Mouse (Mus musculus) right cerebral cortex, postnatal 36 days (tissue): ENCODE measurements around the gene Fam181a.

ENCODE experiments used
- DNase-seq, 2 experiments: peaks; one replicate each; pipeline ENCODE4 v3.0.0; 2022; ENCODE audit warnings: low spot score in 2 of 2, mixed read lengths in 1 of 2

The Fam181a gene

GRCm38 (mm10) chr12:103310744-103311267 is at the start of gene Fam181a:
Gene Fam181a, plus strand, starts transcription at chr12:103310975.
- no peak for DNase-seq

GRCm38 (mm10) chr12:103262017-103262865 is 48.5 kb upstream of the Fam181a start:
- DNase-seq: no peak

- DNase-seq: no peak
These were observed 44.2 kb upstream of the Fam181a start for GRCm38 (mm10) chr12:103266605-103267004.

- peak in 1 of 2 experiments; percentile 9 for DNase-seq
These were observed 38.6 kb upstream of the Fam181a start for GRCm38 (mm10) chr12:103272176-103272575.

GRCm38 (mm10) chr12:103273051-103273450 is 37.7 kb upstream of the Fam181a start:
- DNase-seq: no peak

- no peak for DNase-seq
These were observed 37.0 kb upstream of the Fam181a start for GRCm38 (mm10) chr12:103273732-103274131.

GRCm38 (mm10) chr12:103276422-103276821 is 34.4 kb upstream of the Fam181a start:
- DNase-seq: peak; percentile 28 to 33

- DNase-seq: no peak
These were observed 29.3 kb upstream of the Fam181a start for GRCm38 (mm10) chr12:103281491-103281890.

GRCm38 (mm10) chr12:103281912-103282311 is 28.9 kb upstream of the Fam181a start:
- DNase-seq: no peak

GRCm38 (mm10) chr12:103282936-103283335 is 27.8 kb upstream of the Fam181a start:
- no peak for DNase-seq

- DNase-seq: no peak
These were observed 27.4 kb upstream of the Fam181a start for GRCm38 (mm10) chr12:103283411-103283810.

- no peak for DNase-seq
These were observed 23.5 kb upstream of the Fam181a start for GRCm38 (mm10) chr12:103287276-103287675.

- no peak for DNase-seq
These were observed 18.4 kb upstream of the Fam181a start for GRCm38 (mm10) chr12:103292366-103292765.

- no peak for DNase-seq
These were observed 14.5 kb upstream of the Fam181a start for GRCm38 (mm10) chr12:103296292-103296691.

GRCm38 (mm10) chr12:103300493-103300892 is 10.3 kb upstream of the Fam181a start:
- DNase-seq: no peak

- no peak for DNase-seq
These were observed 9.1 kb upstream of the Fam181a start for GRCm38 (mm10) chr12:103301645-103302044.

GRCm38 (mm10) chr12:103302960-103303359 is 7.8 kb upstream of the Fam181a start:
- DNase-seq: no peak

GRCm38 (mm10) chr12:103306224-103306623 is 4.6 kb upstream of the Fam181a start:
- no peak for DNase-seq

GRCm38 (mm10) chr12:103306720-103307119 is 4.1 kb upstream of the Fam181a start:
- no peak for DNase-seq

GRCm38 (mm10) chr12:103311921-103312320 is 1.1 kb downstream of the Fam181a start:
- no peak for DNase-seq

GRCm38 (mm10) chr12:103313274-103313673 is 2.5 kb downstream of the Fam181a start:
- no peak for DNase-seq

GRCm38 (mm10) chr12:103313871-103314639 is 3.3 kb downstream of the Fam181a start:
- no peak for DNase-seq
